Mouse (Mus musculus): ENCODE measurements at regions not wholly inside any gene's neighbourhood (a gene's known extent, or its start where the extent isn't known, plus 50 kb on each side); places are given as distances from the start of the nearest gene placed in this dataset.
A peak's percentile ranks its signal among the peaks of the same experiment; 100 is the strongest.

- peak; percentile 4 to 7 for DNase-seq (ENCODE audit: low spot score in 2 of 2)
These were observed 430.3 kb upstream of the Steap1 start for GRCm38 (mm10) chr5:6179466-6179865.

GRCm38 (mm10) chr5:6167983-6168382 is 418.9 kb upstream of the Steap1 start:
- peak in 1 of 2 experiments; percentile 2 for DNase-seq (ENCODE audit: low spot score in 2 of 2)

GRCm38 (mm10) chr5:6167576-6167975 is 418.4 kb upstream of the Steap1 start:
- DNase-seq (ENCODE audit: low spot score in 2 of 2), result no peak
